Mouse (Mus musculus) thymus, adult 2 months (tissue): ENCODE data around the gene Fam131c.

Source experiments
- CTCF ChIP-seq: fragments of 200-500 bp; IDR thresholded peaks from 2 replicates; pipeline ENCODE4 v1.5.1; 2012; ENCODE audit warnings: mild to moderate bottlenecking, control low read depth, low read length, moderate library complexity, borderline replicate concordance; ENCODE audit not compliant: control insufficient read depth, poor library complexity, insufficient read depth; ENCODE audit errors: extremely low read depth
- POLR2A ChIP-seq: fragments of 200-500 bp; IDR thresholded peaks from 2 replicates; pipeline ENCODE4 v1.6.1; 2012; ENCODE audit warnings: mild to moderate bottlenecking, low read length, control low read depth, moderate library complexity; ENCODE audit not compliant: control insufficient read depth, poor library complexity, insufficient read depth; ENCODE audit errors: extremely low read depth

GRCm38 (mm10) chr4:141331446-141331845 lies 36.6 kb upstream of the Fam131c start:
- TF ChIP-seq CTCF (no peak), POLR2A (no peak)
